Mouse (Mus musculus): Measurements from ENCODE around the gene Glt28d2. TPM values are rescaled to one million over a fixed set of nuclear protein-coding genes. Genes with fewer than 3 reads are reported as not detected.

Glt28d2 gene
- polyA plus RNA-seq, 1 experiment from 2014 or later: 0.21 TPM

Other genes with a start within 250 kb of the Glt28d2 start
- gene Fam160a1, start 70.2 kb downstream of the Glt28d2 start, polyA plus RNA-seq (2015; fragmentation: Nextera tagmentation; extraction: Ambion mirVana): 0.26 and 0.60 TPM in 2 replicates
- gene Gm37240, start within 50 bp of the Glt28d2 start, polyA plus RNA-seq (2015; fragmentation: Nextera tagmentation; extraction: Ambion mirVana): 0.80 and 0.87 TPM in 2 replicates
- gene Sh3d19, start 83.6 kb upstream of the Glt28d2 start, polyA plus RNA-seq (2015; fragmentation: Nextera tagmentation; extraction: Ambion mirVana): 18.1 and 19.2 TPM in 2 replicates
- gene Prss48, start 115.0 kb upstream of the Glt28d2 start, polyA plus RNA-seq (2015; fragmentation: Nextera tagmentation; extraction: Ambion mirVana): not detected in 2 replicates

All from hindbrain, embryonic 15.5 days (tissue).